Mouse (Mus musculus) stomach, embryonic 15.5 days (tissue): ENCODE measurements around the gene Pop5. TPM values are rescaled to one million over a fixed set of nuclear protein-coding genes. Genes with fewer than 3 reads are reported as not detected.

Source experiments
- ATAC-seq: fragments of 200-750 bp; cut with Nextera tagmentation; 2 replicates; pipeline ENCODE4 v1.8.0; 2017; ENCODE audit warnings: low read depth, moderate number of reproducible peaks, moderate TSS enrichment; ENCODE audit not compliant: insufficient read depth, low FRiP score
- H3K27ac ChIP-seq: fragments of 300-500 bp; sonication (generic); 2 replicates; pipeline ENCODE4 v1.5.1; 2015; ENCODE audit warnings: mild to moderate bottlenecking, inconsistent platforms
- H3K27me3 ChIP-seq: fragments of 300-500 bp; sonication (generic); replicated peaks from 2 replicates; pipeline ENCODE4 v1.6.1; 2015; ENCODE audit warnings: inconsistent platforms
- H3K36me3 ChIP-seq: fragments of 300-500 bp; sonication (generic); 2 replicates; pipeline ENCODE4 v1.6.1; 2015; ENCODE audit warnings: inconsistent platforms
- H3K4me1 ChIP-seq: fragments of 300-500 bp; sonication (generic); 2 replicates; pipeline ENCODE4 v1.6.1; 2015; ENCODE audit warnings: inconsistent platforms
- H3K4me2 ChIP-seq: fragments of 300-500 bp; sonication (generic); 2 replicates; pipeline ENCODE4 v1.6.1; 2015; ENCODE audit warnings: mild to moderate bottlenecking, inconsistent platforms
- H3K4me3 ChIP-seq: fragments of 300-500 bp; sonication (generic); replicated peaks from 2 replicates; pipeline ENCODE4 v1.5.1; 2015; ENCODE audit warnings: inconsistent platforms
- H3K9ac ChIP-seq: fragments of 300-500 bp; sonication (generic); 2 replicates; pipeline ENCODE4 v1.6.1; 2015; ENCODE audit warnings: inconsistent platforms
- H3K9me3 ChIP-seq: fragments of 300-500 bp; sonication (generic); 2 replicates; pipeline ENCODE4 v1.6.1; 2016; ENCODE audit warnings: inconsistent platforms
- WGBS: fragments of 180-500 bp; shearing (Covaris S2); methylation state at CpG from one replicate; pipeline ENCODE4 v1.1.7; 2015; 5-methylcytosine and 5-hydroxymethylcytosine counted together
- polyA plus RNA-seq: library from polyadenylated mRNA; unstranded; fragments of >200 nt; fragmentation: Nextera tagmentation; extraction: Ambion mirVana; gene quantifications from 2 replicates; pipeline ENCODE4 v1.2.1, GENCODE M21; 2015

Pop5 gene
- polyA plus RNA-seq, 1 experiment from 2014 or later, result 116 TPM

GRCm38 (mm10) chr5:115269969-115270368 lies 34.3 kb downstream of the Pop5 start:
- Histone ChIP-seq H3K4me1 (peaks cover 28% of the 10 kb centered on the region), H3K27me3 (no peaks in the 10 kb centered on the region), H3K9me3 (no peaks in the 10 kb centered on the region), H3K27ac (no peak overlapping the region), H3K36me3 (no peaks in the 10 kb centered on the region; the same call in 1 of the 2 replicates), H3K4me2 (peak overlapping the region; percentile 72), H3K4me3 (peak overlapping the region; percentile 100; the same call in 1 of the 2 replicates), H3K9ac (no peak overlapping the region)
- ATAC-seq, result no peak
- WGBS, result 76% methylated on average over 1 of the region's 1 CpGs

GRCm38 (mm10) chr5:115271931-115272811 lies 36.5 kb downstream of the Pop5 start:
- H3K4me1 ChIP-seq, result peaks cover 21% of the 10 kb centered on the region
- H3K4me3 ChIP-seq, result peak overlapping the region; percentile 100
- no peaks in the 10 kb centered on the region for H3K9me3 ChIP-seq
- no peaks in the 10 kb centered on the region for H3K27me3 ChIP-seq
- under 1% methylated on average over 74 of the region's 77 CpGs for WGBS
- ATAC-seq, result peak; percentile 51
- peak overlapping the region; percentile 83 for H3K27ac ChIP-seq
- H3K36me3 ChIP-seq, result no peaks in the 10 kb centered on the region; the same call in 1 of the 2 replicates
- H3K4me2 ChIP-seq, result peak overlapping the region; percentile 72
- H3K9ac ChIP-seq, result peak overlapping the region; percentile 99

- Histone ChIP-seq H3K9me3 (no peaks in the 10 kb centered on the region), H3K4me1 (peaks cover 21% of the 10 kb centered on the region), H3K4me2 (peak within 1 kb of the TSS; percentile 72), H3K27me3 (no peaks in the 10 kb centered on the region), H3K27ac (peak within 1 kb of the TSS; percentile 83), H3K4me3 (peak within 1 kb of the TSS; percentile 100), H3K36me3 (no peaks in the 10 kb centered on the region; the same call in 1 of the 2 replicates), H3K9ac (peak within 1 kb of the TSS; percentile 99)
- peak; percentile 90 for ATAC-seq
- 13% methylated on average over 26 of the region's 26 CpGs for WGBS
Measured at GRCm38 (mm10) chr5:115272812-115273548, 37.3 kb downstream of the Pop5 start, which contains the start of gene Rnf10. Gene Rnf10 (minus strand): TSS chr5:115272898.

GRCm38 (mm10) chr5:115273549-115274135 lies 38.0 kb downstream of the Pop5 start:
- no peaks in the 10 kb centered on the region; the same call in 1 of the 2 replicates for H3K36me3 ChIP-seq
- peak overlapping the region; percentile 45; the same call in 1 of the 2 replicates for H3K4me2 ChIP-seq
- ATAC-seq, result no peak
- WGBS, result 70% methylated on average over 6 of the region's 6 CpGs
- no peaks in the 10 kb centered on the region for H3K27me3 ChIP-seq
- H3K4me3 ChIP-seq, result no peak overlapping the region
- H3K9me3 ChIP-seq, result no peaks in the 10 kb centered on the region
- no peak overlapping the region for H3K9ac ChIP-seq
- peaks cover 21% of the 10 kb centered on the region for H3K4me1 ChIP-seq
- H3K27ac ChIP-seq, result peak overlapping the region; percentile 83; the same call in 1 of the 2 replicates

- Histone ChIP-seq H3K36me3 (no peaks in the 10 kb centered on the region), H3K27ac (no peak overlapping the region), H3K4me2 (no peak overlapping the region), H3K9ac (no peak overlapping the region), H3K27me3 (no peaks in the 10 kb centered on the region), H3K4me1 (peaks cover 17% of the 10 kb centered on the region), H3K9me3 (no peaks in the 10 kb centered on the region), H3K4me3 (no peak overlapping the region)
- no peak for ATAC-seq
- 62% methylated on average over 1 of the region's 1 CpGs for WGBS
Measured at GRCm38 (mm10) chr5:115274353-115274752, 38.7 kb downstream of the Pop5 start.

- no peak overlapping the region for H3K4me2 ChIP-seq
- no peaks in the 10 kb centered on the region for H3K36me3 ChIP-seq
- H3K4me3 ChIP-seq, result no peak overlapping the region
- WGBS, result 85% methylated on average over 1 of the region's 1 CpGs
- H3K27me3 ChIP-seq, result no peaks in the 10 kb centered on the region
- no peaks in the 10 kb centered on the region for H3K9me3 ChIP-seq
- H3K4me1 ChIP-seq, result peaks cover 13% of the 10 kb centered on the region
- ATAC-seq, result no peak
- H3K27ac ChIP-seq, result no peak overlapping the region
- H3K9ac ChIP-seq, result no peak overlapping the region
Measured at GRCm38 (mm10) chr5:115274771-115275170, 39.1 kb downstream of the Pop5 start.

- Histone ChIP-seq H3K4me1 (peaks cover 5% of the 10 kb centered on the region), H3K9me3 (no peaks in the 10 kb centered on the region), H3K27me3 (no peaks in the 10 kb centered on the region), H3K4me3 (no peak overlapping the region), H3K27ac (no peak overlapping the region), H3K36me3 (no peaks in the 10 kb centered on the region), H3K4me2 (no peak overlapping the region), H3K9ac (no peak overlapping the region)
- no peak for ATAC-seq
- 40% methylated on average over 14 of the region's 14 CpGs for WGBS
Measured at GRCm38 (mm10) chr5:115275998-115276397, 40.4 kb downstream of the Pop5 start.

- Histone ChIP-seq H3K27me3 (no peaks in the 10 kb centered on the region), H3K9ac (no peak overlapping the region), H3K27ac (no peak overlapping the region), H3K9me3 (no peaks in the 10 kb centered on the region), H3K4me3 (no peak overlapping the region), H3K36me3 (no peaks in the 10 kb centered on the region), H3K4me1 (peaks cover 4% of the 10 kb centered on the region), H3K4me2 (no peak overlapping the region)
- ATAC-seq, result no peak
- 76% methylated on average over 1 of the region's 1 CpGs for WGBS
Measured at GRCm38 (mm10) chr5:115278053-115278452, 42.4 kb downstream of the Pop5 start.

GRCm38 (mm10) chr5:115278785-115279184 lies 43.1 kb downstream of the Pop5 start:
- Histone ChIP-seq H3K4me1 (peaks cover 4% of the 10 kb centered on the region), H3K4me3 (no peak overlapping the region), H3K27me3 (no peaks in the 10 kb centered on the region), H3K27ac (no peak overlapping the region), H3K9me3 (no peaks in the 10 kb centered on the region), H3K9ac (no peak overlapping the region), H3K4me2 (no peak overlapping the region), H3K36me3 (peaks cover 4% of the 10 kb centered on the region; the same call in 1 of the 2 replicates)
- ATAC-seq, result no peak
- 59% methylated on average over 2 of the region's 2 CpGs for WGBS

GRCm38 (mm10) chr5:115279226-115280049 lies 43.8 kb downstream of the Pop5 start, which contains the start of gene Coq5:
Gene Coq5 (plus strand): TSS chr5:115279666.
- H3K9me3 ChIP-seq, result no peaks in the 10 kb centered on the region
- H3K4me2 ChIP-seq, result peak within 1 kb of the TSS; percentile 87
- H3K36me3 ChIP-seq, result peaks cover 9% of the 10 kb centered on the region
- H3K27me3 ChIP-seq, result no peaks in the 10 kb centered on the region
- peak within 1 kb of the TSS; percentile 83 for H3K9ac ChIP-seq
- 3% methylated on average over 45 of the region's 45 CpGs for WGBS
- peak within 1 kb of the TSS; percentile 92 for H3K4me3 ChIP-seq
- peaks cover 4% of the 10 kb centered on the region for H3K4me1 ChIP-seq
- peak within 1 kb of the TSS; percentile 60; the same call in 1 of the 2 replicates for H3K27ac ChIP-seq
- ATAC-seq, result peak; percentile 87
